Mouse (Mus musculus): ENCODE measurements around the gene Terf2.

DNA sequence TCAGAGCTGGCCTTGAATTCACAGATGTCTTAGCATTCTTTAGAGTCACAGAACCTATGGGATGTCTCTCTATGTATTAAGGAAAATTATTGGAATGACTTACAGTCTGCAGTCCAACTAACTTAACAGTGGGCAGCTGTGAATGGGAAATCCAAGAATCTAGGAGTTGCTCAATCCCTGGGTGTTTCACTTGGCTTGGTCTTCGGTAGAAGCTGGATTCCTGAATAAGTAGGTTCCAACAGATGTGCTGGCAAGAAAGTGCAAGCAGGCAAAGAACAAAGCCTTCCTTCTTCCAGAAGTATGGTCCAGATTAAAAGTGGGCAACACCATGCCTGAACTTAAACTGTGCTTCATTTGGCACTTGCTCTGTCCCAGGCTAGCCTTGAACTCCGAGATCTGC lies 4.3 kb upstream of the Terf2 start:
- TF ChIP-seq EP300 (IDR thresholded peaks at IDR 0.05; ENCODE audit: low read depth in 1 of 2, low read length in 2 of 2) (no peak), CTCF (IDR thresholded peaks at IDR 0.05 in 2 of 3, conservative IDR thresholded peaks at IDR 0.05 in 1 of 3; ENCODE audit: control insufficient read depth in 1 of 3, insufficient read depth in 1 of 3, low read depth in 2 of 3, low read length in 3 of 3, poor library complexity in 1 of 3, severe bottlenecking in 1 of 3) (no peak), CHD2 (IDR thresholded peaks at IDR 0.05; ENCODE audit: low read length) (no peak), POLR2A (IDR thresholded peaks at IDR 0.05; ENCODE audit: control insufficient read depth in 1 of 2, insufficient read depth in 1 of 2, low read depth in 1 of 2, low read length in 2 of 2, poor library complexity in 1 of 2) (no peak), MYC (IDR thresholded peaks at IDR 0.05; ENCODE audit: low read depth, low read length) (no peak), TBP (IDR thresholded peaks at IDR 0.05; ENCODE audit: low read depth, low read length) (no peak), MAX (IDR thresholded peaks at IDR 0.05; ENCODE audit: low read length) (no peak), SIN3A (IDR thresholded peaks at IDR 0.05; ENCODE audit: low read length) (no peak), GABPA (IDR thresholded peaks at IDR 0.05; ENCODE audit: low read depth, low read length) (no peak), MAFK (IDR thresholded peaks at IDR 0.05; ENCODE audit: borderline replicate concordance, low read depth, low read length) (no peak), E2F4 (IDR thresholded peaks at IDR 0.05; ENCODE audit: borderline replicate concordance, low read depth, low read length) (no peak)

Data from MEL (cell line).